In the genomic region with DNA sequence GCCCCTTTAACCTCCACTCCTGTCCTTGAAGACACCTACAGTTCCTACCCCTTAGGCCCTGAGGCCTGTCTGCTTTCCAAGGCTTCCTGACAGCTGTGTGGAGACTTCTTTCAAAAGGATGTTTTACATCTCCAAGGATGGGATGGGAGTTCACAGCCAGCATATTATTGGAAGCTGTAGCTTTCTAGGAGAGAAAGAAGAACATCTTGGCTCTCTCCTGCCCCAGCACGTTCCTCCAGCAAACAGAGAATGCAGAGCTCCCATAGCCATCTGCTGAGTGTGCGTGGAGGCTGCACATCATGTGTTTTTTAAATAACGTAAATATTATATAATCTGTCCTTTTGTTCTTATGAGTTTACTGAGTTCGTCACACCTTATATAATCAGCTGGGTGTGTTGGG, we compare ENCODE assay signal across 18 mouse cellular contexts. TPM values are rescaled to one million over a fixed set of nuclear protein-coding genes. Genes with fewer than 3 reads are reported as not detected.
DNase-seq lines count a peak whose midpoint lies in the region.
"Had no signal": no experiment of that assay in that cellular context is flagged by ENCODE, and none has a peak within 500 bp of the region (broad histone marks: within the 10 kb centered on the region; RNA-seq: fewer than 3 reads in every experiment).

No protein-coding gene starts in this region.

- intact Hi-C loops in left cerebral cortex, postnatal 10 days (cut with DNase I): no loop called here

- peak; percentile 50 to 51 for DNase-seq in left cerebral cortex, adult 18-20 months (ENCODE audit: low spot score in 2 of 2)
- DNase-seq in left cerebral cortex, postnatal 10 days (ENCODE audit: extremely low spot score in 1 of 2, low spot score in 2 of 2): no peak
- peak; percentile 81 for DNase-seq in brain, adult 2 months (ENCODE audit: low read depth, low spot score)
- peak; percentile 9 for DNase-seq in layer of hippocampus, adult 9-10 months (ENCODE audit: low spot score)
- peak; percentile 47 to 60 for DNase-seq in right cerebral cortex, postnatal 10 days (ENCODE audit: low spot score in 2 of 2)
- no peak for DNase-seq in ovary, postnatal 10 days (ENCODE audit: low spot score)
- DNase-seq in lung, postnatal 4 days: no peak
- DNase-seq: adrenal gland, adult 2 months; cerebellum, adult 9-10 months; embryo, embryonic 11 days; gastrocnemius, adult 2 months; heart, postnatal 10 days; kidney, adult 18-20 months; kidney, postnatal 10 days; liver; liver, postnatal 0 days; lung, postnatal 14 days had no signal

RNA-seq across cellular contexts. Expression of gene Slamf1, which starts 8.9 kb away (rescaled TPM):
- under 1 TPM; 0.44 to 0.66 TPM for total RNA-seq in left cerebral cortex, adult 18-20 months (2021)
- under 1 TPM; 0.41 to 0.51 TPM for total RNA-seq in left cerebral cortex, postnatal 10 days (2021)
- total RNA-seq: adrenal gland, adult 2 months; gastrocnemius, adult 2 months; granulocyte monocyte progenitor cell, adult 5-6 weeks had no signal

Comparison
In these comparisons a context has a peak if more than half of its experiments do, and no peak if none do; other contexts are left out.
1. DNase-seq: peak in left cerebral cortex, adult 18-20 months (2 of 2), brain, adult 2 months (single experiment), layer of hippocampus, adult 9-10 months (single experiment) and right cerebral cortex, postnatal 10 days (2 of 2); none in left cerebral cortex, postnatal 10 days (0 of 2), ovary, postnatal 10 days (single experiment) and lung, postnatal 4 days (0 of 2).